Mouse (Mus musculus): Measurements from ENCODE around the gene Pdcd4. TPM values are rescaled to one million over a fixed set of nuclear protein-coding genes. Genes with fewer than 3 reads are reported as not detected.
A peak's percentile ranks its signal among the peaks of the same experiment; 100 is the strongest.
"Not testable (repeated sequence)": the region's sequence is repeated elsewhere in the genome, so short reads cannot be mapped to it uniquely, and the experiment has no call there.

Pdcd4 gene
- total RNA-seq, 2 experiments from 2014 or later, result 295 to 358 TPM

- ATAC-seq (replicated peaks; ENCODE audit: poor library complexity), result no peak
Measured at GRCm38 (mm10) chr19:53899941-53900610, 8.0 kb downstream of the Pdcd4 start.

- ATAC-seq (replicated peaks; ENCODE audit: poor library complexity), result peak; percentile 12
Measured at GRCm38 (mm10) chr19:53901931-53902738, 10.1 kb downstream of the Pdcd4 start.

- peak; percentile 75 for ATAC-seq (replicated peaks; ENCODE audit: poor library complexity)
Measured at GRCm38 (mm10) chr19:53902739-53903487, 10.9 kb downstream of the Pdcd4 start.

GRCm38 (mm10) chr19:53903507-53904321 is 11.7 kb downstream of the Pdcd4 start:
- peak; percentile 29 for ATAC-seq (replicated peaks; ENCODE audit: poor library complexity)

GRCm38 (mm10) chr19:53904833-53905480 is 12.9 kb downstream of the Pdcd4 start:
- no peak for ATAC-seq (replicated peaks; ENCODE audit: poor library complexity)

- ATAC-seq (replicated peaks; ENCODE audit: poor library complexity), result peak; percentile 17
Measured at GRCm38 (mm10) chr19:53906033-53906702, 14.1 kb downstream of the Pdcd4 start.

GRCm38 (mm10) chr19:53906703-53907070 is 14.7 kb downstream of the Pdcd4 start:
- ATAC-seq (replicated peaks; ENCODE audit: poor library complexity), result not testable (repeated sequence)

- ATAC-seq (replicated peaks; ENCODE audit: poor library complexity), result no peak
Measured at GRCm38 (mm10) chr19:53914950-53915349, 22.9 kb downstream of the Pdcd4 start.

GRCm38 (mm10) chr19:53919541-53919940 is 27.5 kb downstream of the Pdcd4 start:
- no peak for ATAC-seq (replicated peaks; ENCODE audit: poor library complexity)

- ATAC-seq (replicated peaks; ENCODE audit: poor library complexity), result not testable (repeated sequence)
Measured at GRCm38 (mm10) chr19:53921996-53922395, 30.0 kb downstream of the Pdcd4 start.

- peak; percentile 96 for ATAC-seq (replicated peaks; ENCODE audit: poor library complexity)
Measured at GRCm38 (mm10) chr19:53925338-53925751, 33.3 kb downstream of the Pdcd4 start.

- ATAC-seq (replicated peaks; ENCODE audit: poor library complexity), result no peak
Measured at GRCm38 (mm10) chr19:53926705-53927104, 34.7 kb downstream of the Pdcd4 start.

GRCm38 (mm10) chr19:53929218-53929617 is 37.2 kb downstream of the Pdcd4 start:
- no peak for ATAC-seq (replicated peaks; ENCODE audit: poor library complexity)

- ATAC-seq (replicated peaks; ENCODE audit: poor library complexity), result peak; percentile 53
Measured at GRCm38 (mm10) chr19:53933050-53933449, 41.0 kb downstream of the Pdcd4 start.

- no peak for ATAC-seq (replicated peaks; ENCODE audit: poor library complexity)
Measured at GRCm38 (mm10) chr19:53934046-53934445, 42.0 kb downstream of the Pdcd4 start.

- 0 out of 2 replicates have a peak, but pooled peaks have one; percentile 2 for ATAC-seq (replicated peaks; ENCODE audit: poor library complexity)
Measured at GRCm38 (mm10) chr19:53939467-53939866, 47.4 kb downstream of the Pdcd4 start.

GRCm38 (mm10) chr19:53941139-53941538 is 49.1 kb downstream of the Pdcd4 start:
- peak; percentile 2; the same call in 1 of the 2 replicates for ATAC-seq (replicated peaks; ENCODE audit: poor library complexity)

GRCm38 (mm10) chr19:53942342-53942741 is 50.3 kb downstream of the Pdcd4 start:
- no peak for ATAC-seq (replicated peaks; ENCODE audit: poor library complexity)
